Mouse (Mus musculus) testis, postnatal 10 days (tissue): Measurements from ENCODE around the gene Olfr275.
"Not testable (repeated sequence)": the region's sequence is repeated elsewhere in the genome, so short reads cannot be mapped to it uniquely, and the experiment has no call there.

Experiments
- DNase-seq: peaks from one replicate; pipeline ENCODE4 v3.0.0; 2021; ENCODE audit warnings: low spot score

The Olfr275 gene

GRCm38 (mm10) chr4:52814304-52814703 is at the start of gene Olfr275:
TSS of gene Olfr275 (plus strand) at chr4:52814604.
- no peak for DNase-seq

- no peak for DNase-seq
Observed at GRCm38 (mm10) chr4:52765612-52766011, 48.8 kb upstream of the Olfr275 start.

DNA sequence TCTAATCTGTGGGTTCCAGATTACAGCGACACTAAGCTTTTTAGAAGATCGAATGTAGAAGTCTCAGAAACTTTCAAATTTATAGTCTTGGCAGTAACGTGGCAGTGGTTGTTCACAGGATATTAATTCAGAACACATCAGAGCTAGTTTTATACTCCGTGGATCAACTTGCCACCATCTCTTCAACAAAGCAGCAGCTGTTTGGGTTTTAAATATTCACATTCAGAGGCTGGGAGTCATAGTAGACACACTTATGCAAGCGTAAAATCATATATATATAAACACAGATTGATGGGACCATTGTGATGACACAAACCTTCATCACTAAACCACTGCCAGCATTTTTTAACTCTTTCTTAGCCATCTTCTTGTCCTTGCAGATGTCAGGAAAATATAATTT is 42.2 kb upstream of the Olfr275 start:
- DNase-seq, result no peak

DNA sequence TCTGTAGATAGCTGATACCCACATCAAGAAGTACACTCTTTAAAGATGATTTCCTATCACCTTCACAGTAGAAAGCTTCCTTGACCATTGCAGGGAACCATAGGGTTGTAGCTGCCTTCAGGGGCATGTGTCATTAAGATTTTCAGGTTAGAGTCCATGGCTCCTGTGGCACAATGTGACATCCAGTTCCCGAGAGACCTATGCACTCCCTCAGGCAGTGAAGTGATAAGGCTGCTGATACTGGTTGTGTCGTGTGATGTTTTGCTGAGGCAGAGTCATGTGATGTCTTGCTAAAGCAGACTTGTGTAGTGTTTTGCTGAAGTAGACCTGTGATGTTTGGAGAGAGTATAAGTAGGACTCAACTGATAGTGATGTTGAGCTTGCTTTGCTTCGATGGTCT is 14.4 kb upstream of the Olfr275 start:
- no peak for DNase-seq

DNA sequence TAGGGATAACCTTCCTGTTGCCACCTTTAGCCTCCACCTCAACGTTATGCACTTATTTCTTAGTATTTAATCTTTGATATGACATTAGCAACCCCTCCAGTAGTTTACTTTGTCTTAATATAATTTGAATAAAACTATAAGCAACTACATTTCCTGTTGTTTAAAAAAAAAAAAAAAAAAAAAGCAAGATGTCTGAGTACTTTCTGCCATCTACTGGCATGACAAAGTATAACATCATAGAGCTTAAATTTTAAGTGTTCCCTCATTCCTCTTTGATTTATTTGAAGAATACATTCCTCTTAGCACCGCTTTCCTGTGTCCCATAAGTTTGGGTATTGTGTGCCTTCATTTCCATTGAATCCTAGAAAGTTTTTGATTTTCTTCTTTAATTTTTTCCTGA is 2.5 kb upstream of the Olfr275 start:
- DNase-seq, result no peak

- no peak for DNase-seq
Observed at GRCm38 (mm10) chr4:52821375-52821774, 7.0 kb downstream of the Olfr275 start.

GRCm38 (mm10) chr4:52845411-52845810 is 31.0 kb downstream of the Olfr275 start:
- DNase-seq, result not testable (repeated sequence)

GRCm38 (mm10) chr4:52849039-52849635 is 34.7 kb downstream of the Olfr275 start:
- DNase-seq, result peak; percentile 46

DNA sequence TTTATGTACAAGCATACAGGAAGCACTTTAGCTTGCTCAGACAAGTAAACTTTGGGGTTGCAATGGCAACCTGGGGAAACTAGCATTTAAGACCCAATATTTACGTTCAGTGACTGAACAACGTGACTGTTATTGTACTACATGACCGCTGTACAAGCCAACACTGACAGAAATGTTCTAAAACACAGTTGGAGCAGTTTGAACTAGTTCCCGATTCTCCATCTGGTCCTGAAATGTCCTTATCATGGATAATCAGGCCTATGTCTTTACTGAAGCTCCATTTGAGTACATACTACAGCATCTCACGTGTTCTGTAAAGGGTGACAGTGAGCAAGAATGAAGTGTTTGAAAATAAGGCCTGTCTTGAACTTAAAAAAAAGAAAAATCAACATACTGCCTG is 35.3 kb downstream of the Olfr275 start:
- no peak for DNase-seq

DNA sequence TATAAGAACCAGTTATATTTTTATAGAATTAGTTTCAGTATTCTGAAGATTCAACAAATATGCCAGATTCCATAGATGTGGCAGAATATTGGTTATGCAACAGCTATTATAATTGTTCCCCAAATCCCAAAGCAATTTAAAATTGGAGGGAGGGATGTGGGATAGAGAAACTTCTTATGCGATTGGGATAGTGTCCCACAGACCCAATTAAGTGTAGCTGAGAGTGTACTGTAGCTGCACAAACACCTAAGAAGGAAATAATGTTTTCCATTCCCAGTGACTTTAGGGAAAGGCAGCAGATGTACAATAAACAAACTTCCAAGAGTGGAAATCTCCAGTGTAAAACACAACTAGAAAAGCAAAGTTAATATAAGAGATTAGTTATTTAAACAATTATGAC is 44.7 kb downstream of the Olfr275 start, which contains the start of gene Olfr273:
Olfr273 (minus strand) TSS at position 101 of the 400 bp plus-strand sequence.
- no peak for DNase-seq

DNA sequence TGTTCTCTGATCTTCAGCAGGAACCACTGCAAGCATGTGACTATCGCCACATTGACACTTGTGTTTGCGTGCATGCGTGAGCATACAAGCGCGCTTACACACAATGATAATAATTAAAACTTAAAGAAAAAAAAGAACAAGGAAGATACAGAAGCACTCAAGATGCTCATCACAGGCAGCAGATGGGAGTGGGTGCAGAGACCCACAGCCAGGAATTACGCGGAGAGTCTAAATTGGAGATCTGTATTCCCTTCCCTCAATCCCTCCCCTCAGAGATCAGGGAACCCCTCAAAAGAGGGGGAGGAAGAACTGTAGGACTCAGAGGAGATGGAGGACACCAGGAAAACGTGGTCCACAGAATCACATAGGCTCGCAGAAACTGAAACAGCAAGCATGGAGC is 49.8 kb downstream of the Olfr275 start:
- DNase-seq, result no peak
